Mouse (Mus musculus): Measurements from ENCODE around the gene Htt. TPM values are rescaled to one million over a fixed set of nuclear protein-coding genes. Genes with fewer than 3 reads are reported as not detected.
"Not testable (repeated sequence)": the region's sequence is repeated elsewhere in the genome, so short reads cannot be mapped to it uniquely, and the experiment has no call there.

Htt gene
- total RNA-seq (2014; fragmentation: Nextera tagmentation): 29.6 and 57.8 TPM in 2 replicates
- 20.2 and 22.9 TPM in 2 replicates for total RNA-seq (2017)

DNA sequence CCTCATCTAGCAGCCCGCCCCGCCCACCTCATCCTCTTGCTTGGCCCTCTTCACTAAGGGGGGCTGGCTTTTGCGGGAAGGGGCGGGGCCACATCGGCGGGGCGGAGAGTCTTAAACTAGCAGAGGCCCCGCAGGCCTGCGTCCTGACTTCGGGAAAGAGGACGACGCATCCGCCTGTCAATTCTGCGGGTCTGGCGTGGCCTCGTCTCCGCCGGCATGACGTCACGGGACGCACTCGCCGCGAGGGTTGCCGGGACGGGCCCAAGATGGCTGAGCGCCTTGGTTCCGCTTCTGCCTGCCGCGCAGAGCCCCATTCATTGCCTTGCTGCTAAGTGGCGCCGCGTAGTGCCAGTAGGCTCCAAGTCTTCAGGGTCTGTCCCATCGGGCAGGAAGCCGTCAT lies at the start of gene Htt:
Gene Htt (plus strand): TSS at position 232 of the 400 bp plus-strand sequence.
- ATAC-seq (replicated peaks; ENCODE audit: low FRiP score, low TSS enrichment, poor library complexity, severe bottlenecking): peak; percentile 96

DNA sequence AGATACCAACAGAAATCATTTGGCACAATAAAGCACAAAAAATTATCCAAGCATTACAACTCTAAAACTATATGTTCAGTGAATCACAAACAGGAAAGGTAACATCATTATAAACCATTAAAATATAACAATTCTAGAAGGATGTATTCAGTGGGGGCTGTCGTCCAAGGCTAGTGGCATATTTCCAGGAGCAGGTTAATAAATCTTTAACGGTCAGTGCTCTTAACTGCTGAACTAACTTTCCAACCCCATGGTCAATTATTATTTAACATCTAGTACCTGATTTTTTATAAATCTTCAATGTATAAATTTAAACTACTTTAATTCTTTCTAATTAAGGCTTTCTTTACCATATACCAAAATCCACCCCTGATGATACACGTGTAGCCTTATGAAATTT lies 47.2 kb upstream of the Htt start:
- not testable (repeated sequence) for ATAC-seq (replicated peaks; ENCODE audit: low FRiP score, low TSS enrichment, poor library complexity, severe bottlenecking)

GRCm38 (mm10) chr5:34714816-34715215 lies 46.7 kb upstream of the Htt start:
- ATAC-seq (replicated peaks; ENCODE audit: low FRiP score, low TSS enrichment, poor library complexity, severe bottlenecking): no peak

DNA sequence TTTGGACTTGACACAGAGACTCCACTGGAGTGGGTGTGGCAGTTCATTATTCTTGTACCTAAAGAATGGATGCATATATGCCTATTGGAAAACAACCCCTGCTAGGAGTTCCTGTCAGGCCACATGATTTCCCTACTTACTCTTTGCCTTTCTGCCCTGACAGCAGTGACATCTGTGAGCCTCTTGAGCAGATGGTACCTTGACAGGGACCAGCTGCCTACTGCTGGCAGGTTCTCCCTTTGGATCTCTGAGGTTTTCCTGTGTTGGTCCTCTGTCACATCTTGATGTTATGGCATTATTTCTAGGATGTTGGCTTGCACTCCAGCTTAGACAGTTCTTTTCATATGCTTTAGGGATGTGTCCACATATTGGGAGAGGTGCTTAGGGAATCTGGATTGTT lies 32.4 kb upstream of the Htt start:
- ATAC-seq (replicated peaks; ENCODE audit: low FRiP score, low TSS enrichment, poor library complexity, severe bottlenecking): no peak

DNA sequence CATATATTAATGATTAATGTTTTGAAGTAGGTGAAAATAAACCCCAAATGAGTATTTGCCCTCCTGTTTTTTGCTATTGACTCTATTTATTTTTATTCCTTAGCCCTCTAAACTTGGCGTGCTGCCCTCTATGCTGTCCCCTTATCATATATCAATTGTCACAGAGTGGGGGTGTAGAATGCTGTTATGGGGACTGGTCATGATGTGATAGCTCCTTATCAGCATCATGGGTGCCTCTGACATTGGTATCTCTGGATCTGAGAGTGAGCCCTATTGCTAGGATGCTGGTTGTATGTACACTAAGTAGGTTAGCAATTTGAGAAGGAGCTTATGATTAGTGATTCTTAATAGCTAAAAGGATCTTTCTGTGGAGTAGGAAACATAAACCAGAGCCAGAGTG lies 31.3 kb upstream of the Htt start:
- peak; percentile 61; the same call in 1 of the 2 replicates for ATAC-seq (replicated peaks; ENCODE audit: low FRiP score, low TSS enrichment, poor library complexity, severe bottlenecking)

DNA sequence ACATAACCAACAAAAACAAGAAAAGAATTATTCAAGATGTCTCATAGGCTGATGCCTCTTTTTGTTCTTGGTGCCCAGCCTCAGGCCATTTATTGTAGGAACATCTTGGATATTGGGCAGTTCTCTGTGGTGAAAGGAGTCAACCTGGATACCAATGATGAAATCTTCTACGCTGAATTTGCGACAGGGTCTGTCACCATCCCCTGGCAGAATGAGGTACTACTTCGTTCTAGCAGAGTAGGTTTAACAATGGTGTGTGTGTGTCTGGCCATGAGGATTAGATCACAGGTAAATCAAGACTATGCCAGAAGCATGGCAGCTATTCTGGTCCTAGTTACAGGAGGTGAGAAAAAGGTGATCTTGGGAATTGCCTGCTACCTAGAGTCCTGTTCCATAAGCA lies 10.1 kb upstream of the Htt start:
- ATAC-seq (replicated peaks; ENCODE audit: low FRiP score, low TSS enrichment, poor library complexity, severe bottlenecking): peak; percentile 47; the same call in 1 of the 2 replicates

GRCm38 (mm10) chr5:34758762-34759161 lies 2.8 kb upstream of the Htt start:
- no peak for ATAC-seq (replicated peaks; ENCODE audit: low FRiP score, low TSS enrichment, poor library complexity, severe bottlenecking)

DNA sequence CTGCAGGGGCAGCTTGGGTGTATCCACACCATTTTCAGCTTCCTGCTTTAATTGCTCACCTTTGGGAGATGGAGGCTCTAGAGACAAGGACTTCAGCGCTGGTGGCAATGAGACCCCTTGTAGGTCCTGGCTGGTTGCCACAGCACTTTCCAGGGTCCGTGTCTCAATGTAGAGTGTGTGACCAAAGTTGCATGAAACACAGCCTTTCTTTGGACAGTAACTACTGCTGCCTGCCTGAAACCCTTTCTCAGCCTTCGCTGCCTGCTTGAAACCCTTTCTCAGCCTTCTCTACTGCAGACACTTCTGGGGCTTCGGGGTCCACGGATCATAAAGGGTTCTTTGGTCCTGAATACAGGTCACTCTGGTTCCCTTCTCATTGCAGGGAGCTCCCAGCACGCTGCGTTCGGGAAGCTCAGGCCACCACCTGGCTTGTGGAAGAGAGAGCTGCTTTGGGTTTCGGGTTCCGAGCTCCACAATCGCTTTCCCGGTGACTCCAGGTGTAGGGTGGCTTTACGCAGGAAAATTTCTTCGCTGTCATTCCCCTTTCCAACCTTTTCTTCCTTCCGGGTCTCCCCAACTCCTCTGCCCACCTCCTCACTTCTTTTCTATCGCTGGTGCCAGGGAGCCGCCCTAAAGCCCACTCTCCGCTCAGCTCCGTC lies 561 bp upstream of the Htt start:
- ATAC-seq (replicated peaks; ENCODE audit: low FRiP score, low TSS enrichment, poor library complexity, severe bottlenecking): no peak

GRCm38 (mm10) chr5:34761934-34762611 lies 533 bp downstream of the Htt start:
- ATAC-seq (replicated peaks; ENCODE audit: low FRiP score, low TSS enrichment, poor library complexity, severe bottlenecking): peak; percentile 59

- ATAC-seq (replicated peaks; ENCODE audit: low FRiP score, low TSS enrichment, poor library complexity, severe bottlenecking): no peak
These were observed 10.3 kb downstream of the Htt start for GRCm38 (mm10) chr5:34771818-34772217.

- no peak for ATAC-seq (replicated peaks; ENCODE audit: low FRiP score, low TSS enrichment, poor library complexity, severe bottlenecking)
These were observed 11.2 kb downstream of the Htt start for GRCm38 (mm10) chr5:34772696-34773245.

DNA sequence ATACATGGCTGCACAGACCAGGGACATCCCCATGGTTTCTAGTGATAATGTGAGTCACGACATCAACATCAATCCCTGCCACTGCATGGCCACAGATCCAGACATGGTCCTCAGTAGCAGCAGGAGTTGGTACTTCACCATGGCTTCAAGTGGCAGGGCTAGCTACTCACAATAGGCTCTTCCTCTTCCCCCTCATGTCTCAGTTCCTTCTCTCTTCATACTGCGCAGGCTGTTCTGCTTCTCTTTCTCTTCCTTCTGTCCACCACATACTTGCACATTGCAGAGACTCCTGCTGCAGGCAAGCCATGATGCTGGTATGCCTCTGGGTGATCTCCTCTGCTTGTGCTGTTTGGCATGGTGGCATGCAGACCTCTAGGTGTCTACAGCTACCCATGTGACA lies 11.9 kb downstream of the Htt start:
- no peak for ATAC-seq (replicated peaks; ENCODE audit: low FRiP score, low TSS enrichment, poor library complexity, severe bottlenecking)

DNA sequence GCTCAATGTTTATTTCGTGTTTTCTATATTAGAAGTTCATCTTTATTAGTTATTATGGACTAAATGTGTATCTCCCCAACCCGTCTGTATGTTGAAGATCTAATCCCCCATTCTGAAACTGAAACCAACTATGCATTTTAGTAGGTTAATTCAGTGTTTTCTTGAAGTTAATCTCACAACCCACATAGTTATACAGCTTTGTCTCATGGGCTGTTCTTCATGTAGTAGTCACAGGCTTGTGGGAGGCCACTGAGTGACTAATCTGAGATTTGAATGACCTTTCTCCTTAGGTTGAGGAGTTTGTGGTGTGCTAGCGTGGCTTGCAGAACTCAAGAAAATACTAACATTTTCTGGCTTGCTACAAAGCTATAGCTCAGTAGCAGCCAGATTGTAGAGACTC lies 23.5 kb downstream of the Htt start:
- ATAC-seq (replicated peaks; ENCODE audit: low FRiP score, low TSS enrichment, poor library complexity, severe bottlenecking): no peak

GRCm38 (mm10) chr5:34791141-34791540 lies 29.6 kb downstream of the Htt start:
- ATAC-seq (replicated peaks; ENCODE audit: low FRiP score, low TSS enrichment, poor library complexity, severe bottlenecking): no peak

DNA sequence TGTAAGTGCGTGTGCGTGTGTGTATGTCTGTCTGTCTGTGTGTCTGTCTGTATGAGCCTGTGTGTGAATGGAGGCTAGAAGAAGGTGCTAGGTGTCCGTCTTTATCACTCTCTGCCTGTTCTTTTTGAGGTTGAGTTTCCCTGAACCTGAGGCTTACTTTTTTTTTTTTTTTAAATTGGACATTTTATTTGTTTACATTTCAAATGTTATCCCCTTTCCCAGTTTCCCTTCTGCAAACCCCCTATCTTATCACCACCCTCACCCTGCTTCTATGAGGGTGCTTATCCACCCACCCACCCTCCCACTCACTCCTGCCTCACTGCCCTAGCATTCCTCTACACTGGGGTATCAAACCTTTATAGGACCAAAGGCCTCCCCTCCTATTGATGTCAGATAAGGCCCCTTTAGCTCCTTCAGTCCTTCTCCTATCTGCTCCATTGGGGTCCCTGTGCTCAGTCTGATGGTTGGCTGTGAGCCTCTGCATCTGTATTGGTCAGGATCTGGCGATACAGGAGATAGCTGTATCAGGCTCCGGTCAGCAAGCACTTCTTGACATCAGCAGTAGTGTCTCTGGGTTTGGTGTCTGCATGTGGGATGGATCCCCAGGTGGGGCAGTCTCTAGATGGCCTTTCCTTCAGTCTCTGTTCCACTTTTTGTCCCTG lies 38.9 kb downstream of the Htt start:
- ATAC-seq (replicated peaks; ENCODE audit: low FRiP score, low TSS enrichment, poor library complexity, severe bottlenecking): peak; percentile 55; the same call in 1 of the 2 replicates

DNA sequence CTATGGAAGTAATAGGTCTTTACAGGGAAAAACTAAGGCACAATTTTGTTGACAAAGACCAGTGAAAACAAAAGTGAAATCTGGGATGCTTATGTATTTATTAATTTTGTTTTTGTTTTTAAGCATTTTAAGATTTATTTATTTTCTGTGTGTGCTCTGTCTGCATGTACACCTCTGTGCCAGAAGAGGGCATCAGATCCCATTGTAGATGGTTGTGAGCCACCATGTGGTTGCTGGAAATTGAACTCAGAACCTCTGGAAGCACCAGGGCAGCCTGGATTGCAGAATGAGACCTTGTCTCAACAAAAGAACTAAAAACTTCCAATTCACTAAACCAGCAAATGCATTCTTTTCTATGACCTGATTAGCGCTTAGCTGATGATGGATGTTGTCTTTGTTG lies 44.5 kb downstream of the Htt start:
- ATAC-seq (replicated peaks; ENCODE audit: low FRiP score, low TSS enrichment, poor library complexity, severe bottlenecking): no peak

DNA sequence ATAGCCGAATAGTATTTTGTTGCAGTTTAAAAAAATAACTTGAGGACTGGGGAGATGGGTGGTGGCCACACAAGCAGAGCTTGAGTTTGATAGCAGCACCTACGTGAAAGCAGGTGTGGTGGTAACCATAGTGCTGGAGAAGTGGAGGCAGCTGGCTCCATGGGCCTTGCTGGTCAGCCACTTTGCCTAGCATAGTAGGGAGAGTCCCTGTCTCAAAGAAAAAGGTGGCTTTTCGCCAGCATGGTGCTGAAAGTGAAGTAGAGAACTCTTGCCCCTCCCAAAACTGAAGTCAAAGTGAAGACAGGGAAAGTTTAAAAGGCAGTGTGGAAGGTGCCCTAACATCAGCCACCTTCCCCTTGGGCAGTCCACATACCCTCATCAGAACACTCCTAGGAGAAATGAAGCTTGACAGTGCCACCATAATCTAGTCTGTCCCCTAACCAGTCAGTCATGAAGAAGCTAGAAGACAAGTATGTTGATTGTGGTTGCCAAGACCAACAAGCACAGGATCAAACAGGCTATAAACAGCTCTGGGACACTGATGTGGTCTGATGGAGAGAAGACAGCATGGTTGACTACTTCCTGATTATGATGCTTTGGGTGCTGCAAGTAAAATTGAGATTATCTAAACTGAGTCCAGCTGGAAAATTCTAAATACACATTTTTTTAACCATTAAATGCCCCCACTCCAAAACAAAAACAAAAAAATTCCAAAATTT lies 61.0 kb downstream of the Htt start:
- no peak for ATAC-seq (replicated peaks; ENCODE audit: low FRiP score, low TSS enrichment, poor library complexity, severe bottlenecking)

GRCm38 (mm10) chr5:34854079-34854478 lies 92.5 kb downstream of the Htt start:
- ATAC-seq (replicated peaks; ENCODE audit: low FRiP score, low TSS enrichment, poor library complexity, severe bottlenecking): no peak

GRCm38 (mm10) chr5:34865367-34865766 lies 103.8 kb downstream of the Htt start:
- peak; percentile 92 for ATAC-seq (replicated peaks; ENCODE audit: low FRiP score, low TSS enrichment, poor library complexity, severe bottlenecking)

- not testable (repeated sequence) for ATAC-seq (replicated peaks; ENCODE audit: low FRiP score, low TSS enrichment, poor library complexity, severe bottlenecking)
These were observed 118.8 kb downstream of the Htt start for GRCm38 (mm10) chr5:34880307-34880706.

All from megakaryocyte-erythroid progenitor cell, adult 5-6 weeks (primary cell).